Mouse (Mus musculus): ENCODE data around the gene D230025D16Rik.

The D230025D16Rik gene

GRCm38 (mm10) chr8:105237442-105238142 lies 12.6 kb downstream of the D230025D16Rik start:
- peak; percentile 67 for DNase-seq (ENCODE audit: low read depth, low spot score)

GRCm38 (mm10) chr8:105241016-105241415 lies 16.1 kb downstream of the D230025D16Rik start:
- no peak for DNase-seq (ENCODE audit: low read depth, low spot score)

- no peak for DNase-seq (ENCODE audit: low read depth, low spot score)
Observed at GRCm38 (mm10) chr8:105251954-105252353, 27.0 kb downstream of the D230025D16Rik start.

- no peak for DNase-seq (ENCODE audit: low read depth, low spot score)
Observed at GRCm38 (mm10) chr8:105252680-105253537, 28.0 kb downstream of the D230025D16Rik start.

GRCm38 (mm10) chr8:105253766-105254151 lies 28.8 kb downstream of the D230025D16Rik start:
- peak; percentile 65 for DNase-seq (ENCODE audit: low read depth, low spot score)

- DNase-seq (ENCODE audit: low read depth, low spot score): peak; percentile 95
Observed at GRCm38 (mm10) chr8:105254152-105254965, 29.4 kb downstream of the D230025D16Rik start.

GRCm38 (mm10) chr8:105254966-105255350 lies 30.0 kb downstream of the D230025D16Rik start, which contains the start of gene B3gnt9:
Gene B3gnt9, minus strand, starts transcription at chr8:105255153.
- peak; percentile 68 for DNase-seq (ENCODE audit: low read depth, low spot score)

- peak; percentile 43 for DNase-seq (ENCODE audit: low read depth, low spot score)
Observed at GRCm38 (mm10) chr8:105257318-105258114, 32.6 kb downstream of the D230025D16Rik start.

- peak; percentile 76 for DNase-seq (ENCODE audit: low read depth, low spot score)
Observed at GRCm38 (mm10) chr8:105258911-105259720, 34.2 kb downstream of the D230025D16Rik start.

- peak; percentile 88 for DNase-seq (ENCODE audit: low read depth, low spot score)
Observed at GRCm38 (mm10) chr8:105259721-105260320, 34.9 kb downstream of the D230025D16Rik start.

GRCm38 (mm10) chr8:105260371-105261099 lies 35.6 kb downstream of the D230025D16Rik start:
- DNase-seq (ENCODE audit: low read depth, low spot score): no peak

GRCm38 (mm10) chr8:105261326-105261980 lies 36.5 kb downstream of the D230025D16Rik start:
- DNase-seq (ENCODE audit: low read depth, low spot score): peak; percentile 46

- no peak for DNase-seq (ENCODE audit: low read depth, low spot score)
Observed at GRCm38 (mm10) chr8:105263244-105263912, 38.4 kb downstream of the D230025D16Rik start.

GRCm38 (mm10) chr8:105264024-105264982 lies 39.4 kb downstream of the D230025D16Rik start, which contains the start of the genes Tradd and Fbxl8:
Gene Tradd, minus strand, starts transcription at chr8:105264609.
Gene Fbxl8, plus strand, starts transcription at chr8:105264648.
- DNase-seq (ENCODE audit: low read depth, low spot score): peak; percentile 62

- peak; percentile 65 for DNase-seq (ENCODE audit: low read depth, low spot score)
Observed at GRCm38 (mm10) chr8:105265128-105265527, 40.2 kb downstream of the D230025D16Rik start.

- peak; percentile 67 for DNase-seq (ENCODE audit: low read depth, low spot score)
Observed at GRCm38 (mm10) chr8:105266775-105267174, 41.8 kb downstream of the D230025D16Rik start.
